Mouse (Mus musculus): ENCODE results near the gene Mfap1b.

Gene Mfap1b

DNA sequence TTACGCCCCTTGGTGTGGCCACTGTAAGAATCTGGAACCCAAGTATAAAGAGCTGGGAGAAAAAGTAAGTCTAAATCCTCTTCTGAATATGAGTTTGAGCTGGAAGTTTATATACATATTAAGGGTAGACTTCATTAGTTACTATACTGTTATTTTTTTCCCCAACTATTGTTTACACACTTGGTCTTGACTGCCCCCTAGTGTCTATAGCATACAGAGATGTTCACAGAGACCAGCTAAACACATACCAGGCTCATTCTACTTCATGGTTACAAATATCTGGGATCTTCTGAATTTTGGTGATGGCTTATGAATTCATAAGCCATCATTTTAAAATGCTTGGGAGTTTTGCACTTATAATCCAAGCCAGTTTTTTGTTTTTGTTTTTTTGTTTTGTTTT lies 39.0 kb downstream of the Mfap1b start:
- no peak for DNase-seq (ENCODE audit: low spot score)

DNA sequence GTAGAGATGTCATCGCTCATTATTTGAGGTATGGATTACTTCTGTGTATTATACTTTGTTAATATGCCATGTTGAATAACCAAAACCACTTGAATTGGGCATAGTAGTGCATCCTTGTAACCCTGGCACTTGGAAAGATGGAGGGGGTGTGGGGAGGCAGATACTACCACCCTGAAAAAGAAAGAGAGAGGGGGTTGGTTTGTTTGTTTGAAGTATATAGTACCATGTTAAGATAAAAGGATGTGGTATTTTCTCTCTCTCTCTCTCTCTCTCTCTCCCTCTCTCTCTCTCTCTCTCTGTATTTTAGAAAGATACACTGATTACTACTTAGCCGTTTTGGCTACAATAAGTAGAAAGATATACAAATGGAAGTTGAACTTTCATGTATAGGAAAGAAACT lies 48.0 kb downstream of the Mfap1b start:
- no peak for DNase-seq (ENCODE audit: low spot score)

DNA sequence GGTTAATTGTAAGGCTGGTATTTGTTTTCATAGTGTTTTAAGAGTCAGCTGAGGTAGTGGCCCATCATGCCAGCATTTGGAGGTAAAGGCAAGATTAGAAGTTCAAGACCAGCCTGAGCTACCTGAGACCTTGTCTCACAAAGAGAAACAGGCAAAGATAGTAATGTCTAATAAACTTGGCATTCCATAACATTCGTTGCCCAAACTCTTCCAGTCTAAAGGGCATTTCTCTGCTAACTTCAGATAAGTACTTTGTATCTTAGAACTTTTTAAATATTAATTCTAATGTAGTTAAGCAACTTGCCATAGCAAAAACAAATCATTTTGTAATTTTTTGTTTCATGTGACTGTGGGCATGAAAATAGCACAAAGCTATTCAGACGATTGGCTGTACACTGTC lies 50.7 kb downstream of the Mfap1b start:
- no peak for DNase-seq (ENCODE audit: low spot score)

DNA sequence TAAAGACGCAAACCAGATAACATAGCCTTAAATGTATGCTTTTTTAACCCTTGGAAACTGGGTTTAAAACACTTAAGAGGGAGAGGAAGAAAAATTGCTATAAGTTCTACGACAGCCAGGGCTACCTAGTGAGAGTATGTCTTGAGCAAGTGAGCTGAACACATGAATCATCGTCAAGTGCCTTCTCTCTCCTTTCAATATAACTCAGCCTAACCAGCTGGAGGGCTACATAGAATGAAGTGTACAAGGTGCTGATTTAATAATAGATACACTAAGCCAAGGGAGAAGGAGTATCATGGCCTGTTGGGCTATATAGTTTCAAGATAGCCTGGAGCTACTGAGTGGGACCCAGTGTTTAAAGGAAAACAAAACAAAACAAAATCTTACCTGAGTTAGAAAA lies 55.4 kb downstream of the Mfap1b start:
- no peak for DNase-seq (ENCODE audit: low spot score)

DNA sequence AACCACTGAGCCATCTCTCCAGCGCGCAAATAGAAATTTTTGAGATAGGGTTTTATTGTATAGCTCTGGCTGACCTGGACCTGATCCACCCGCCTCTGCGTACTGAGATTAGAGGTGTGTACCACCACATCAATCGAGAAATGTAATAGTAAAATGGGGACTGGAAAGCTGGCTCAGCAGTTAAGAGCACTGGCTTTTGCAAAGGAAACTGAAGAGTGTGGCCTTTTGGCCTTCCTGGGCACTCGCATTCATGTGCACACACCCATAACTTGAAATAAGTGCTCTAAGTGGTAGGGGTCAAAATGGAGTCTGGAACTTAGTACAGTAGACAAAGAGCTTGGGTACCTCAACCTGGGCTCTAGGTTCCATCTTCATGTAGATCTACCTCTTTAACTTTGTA lies 57.5 kb downstream of the Mfap1b start:
- DNase-seq (ENCODE audit: low spot score): no peak

DNA sequence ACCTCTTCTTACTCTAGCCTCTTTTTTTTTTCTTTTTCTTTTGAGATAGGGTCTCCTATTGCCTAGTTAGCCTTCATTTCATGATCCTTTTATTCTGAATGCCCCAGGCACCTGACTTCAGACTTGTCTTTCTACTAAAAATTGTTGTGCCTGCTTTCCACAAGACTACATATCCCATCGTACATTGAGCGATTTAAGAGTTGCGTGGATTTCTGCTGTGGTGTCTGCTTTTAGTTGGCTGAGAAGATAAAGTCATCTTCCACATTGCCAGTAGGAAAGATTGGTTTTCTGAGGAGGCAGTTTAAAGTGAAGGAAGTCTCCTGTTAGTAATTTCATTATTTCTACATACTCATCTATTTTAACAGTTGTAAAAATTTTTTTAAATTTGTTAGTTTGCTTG lies 58.3 kb downstream of the Mfap1b start:
- no peak for DNase-seq (ENCODE audit: low spot score)

DNA sequence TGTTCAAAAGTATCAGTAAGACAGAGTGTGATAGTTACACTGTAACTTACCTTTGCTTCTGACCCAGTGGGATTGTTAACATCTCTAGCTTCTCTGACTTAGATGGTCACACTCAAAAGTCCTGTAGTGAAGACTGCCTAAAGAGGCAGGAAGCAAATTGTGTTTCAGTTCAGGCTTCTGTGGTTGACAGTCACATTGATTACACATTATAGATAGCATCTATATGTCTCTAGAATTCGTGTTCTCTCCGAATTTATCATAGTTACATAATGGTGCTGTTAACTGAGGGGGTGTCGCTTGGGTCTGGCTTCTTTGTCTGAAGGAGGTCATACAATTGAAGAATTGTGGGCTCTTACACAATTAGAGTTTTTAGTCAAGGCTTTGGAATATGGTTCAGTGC lies 58.8 kb downstream of the Mfap1b start:
- DNase-seq (ENCODE audit: low spot score): no peak

DNA sequence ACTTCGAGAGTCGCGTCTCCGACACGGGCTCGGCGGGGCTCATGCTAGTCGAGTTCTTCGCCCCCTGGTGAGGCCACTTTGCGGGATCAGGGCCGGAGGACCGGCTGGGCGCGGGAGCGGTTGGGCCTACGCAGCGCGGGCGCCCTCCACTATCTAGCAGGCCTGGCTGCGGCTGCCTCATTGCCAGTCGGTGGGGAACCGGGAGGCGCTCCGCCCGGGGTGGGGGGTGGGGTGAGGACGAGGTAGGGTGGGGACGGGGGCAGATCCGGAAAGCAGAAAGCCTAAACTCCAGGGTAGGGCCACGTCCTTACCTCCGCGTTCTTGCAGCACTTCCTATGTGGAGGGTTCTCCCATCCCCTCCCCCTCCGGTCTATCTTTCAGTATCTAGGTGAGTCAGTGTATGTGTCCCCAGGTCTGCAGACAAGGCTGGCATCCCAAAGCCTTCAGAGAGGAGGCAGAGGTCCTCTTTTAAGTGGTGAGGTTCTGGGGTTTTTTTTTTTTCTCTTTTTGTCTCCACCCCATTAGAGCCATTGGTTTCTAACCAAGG lies 59.7 kb downstream of the Mfap1b start:
- peak; percentile 75 for DNase-seq (ENCODE audit: low spot score)

DNA sequence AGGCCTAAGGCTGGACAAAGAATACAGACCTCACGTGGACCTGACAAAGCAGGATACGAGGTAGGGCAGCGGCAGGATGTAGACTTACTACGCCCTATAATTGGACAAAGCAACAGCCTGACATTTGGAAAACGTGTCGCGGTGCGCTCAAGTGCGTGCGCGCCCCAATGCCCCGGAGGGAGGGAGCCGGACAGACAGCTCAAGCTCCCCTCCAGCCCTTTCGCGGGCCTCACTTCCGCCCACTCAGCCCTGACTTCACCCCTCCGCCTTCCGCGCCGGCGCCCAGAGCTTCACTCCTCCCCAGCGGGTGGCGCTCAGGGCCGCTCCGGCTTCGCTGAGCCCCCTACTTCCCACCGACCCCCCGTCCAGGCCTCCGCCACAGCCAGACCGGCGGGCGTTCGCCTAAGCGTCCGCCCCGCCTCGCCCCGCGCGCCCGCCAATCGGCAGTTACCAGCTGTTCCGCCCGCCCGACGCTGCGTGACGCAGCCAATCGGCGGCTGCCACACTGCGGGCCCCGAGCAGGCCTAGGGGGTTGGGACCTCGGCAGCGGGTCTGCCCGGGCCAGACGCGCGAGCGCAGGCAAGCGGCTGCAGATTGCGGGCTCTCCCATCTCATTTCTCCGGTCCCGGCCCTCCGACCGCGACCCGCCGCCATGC lies 60.4 kb downstream of the Mfap1b start, which contains the start of the genes Pdia3 and Catsper2:
TSS of gene Pdia3 (plus strand) at position 389 of the 656 bp plus-strand sequence.
TSS of gene Catsper2 (minus strand) at position 406 of the 656 bp plus-strand sequence.
- peak; percentile 98 for DNase-seq (ENCODE audit: low spot score)

DNA sequence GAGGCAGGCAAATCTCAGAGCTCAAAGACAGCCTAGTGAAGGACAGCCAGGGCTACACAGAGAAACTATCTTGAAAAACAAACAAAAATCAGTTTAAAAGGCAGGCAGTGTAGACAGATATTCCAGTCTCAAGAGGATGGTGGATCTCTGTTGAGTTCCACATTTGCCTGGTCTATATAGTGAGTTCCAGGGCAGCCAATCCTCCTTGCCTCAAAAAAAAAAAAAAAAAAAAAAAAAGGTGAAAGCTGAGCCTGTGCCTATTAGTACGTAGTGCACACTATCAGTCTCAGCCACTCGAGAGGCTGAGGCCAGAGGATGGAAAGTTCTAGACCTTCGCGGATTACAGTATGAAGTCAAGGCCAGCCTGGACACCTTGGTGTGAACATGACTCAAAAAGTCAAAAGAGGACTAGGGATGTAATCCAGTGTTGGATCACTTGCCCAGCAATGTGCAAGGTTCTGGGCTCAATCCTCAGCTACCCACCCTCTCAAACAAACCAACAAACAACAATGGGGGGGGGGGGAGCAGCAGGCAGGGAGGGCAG lies 61.0 kb downstream of the Mfap1b start:
- no peak for DNase-seq (ENCODE audit: low spot score)
